ENCODE assay signal across 11 mouse cellular contexts in genomic region chr4:124984871-124985670, GRCm38 (mm10). TPM values are rescaled to one million over a fixed set of nuclear protein-coding genes. Genes with fewer than 3 reads are reported as not detected.
DNase-seq lines count a peak whose midpoint lies in the region; ATAC-seq and TF ChIP-seq lines count a peak whose summit lies in the region.
"Had no signal": no experiment of that assay in that cellular context is flagged by ENCODE, and none has a peak within 500 bp of the region (broad histone marks: within the 10 kb centered on the region; RNA-seq: fewer than 3 reads in every experiment).

No protein-coding gene starts in this region.

- H3K9ac ChIP-seq in kidney, postnatal 0 days (ENCODE audit: low read depth, low read length): 0 out of 2 replicates have a peak overlapping the region, but pooled peaks have one; percentile 8
- H3K9ac ChIP-seq in limb, embryonic 15.5 days: no peak overlapping the region
- H3K9ac ChIP-seq: liver, embryonic 13.5 days had no signal

- TF ChIP-seq CTCF in kidney, postnatal 0 days (IDR thresholded peaks at IDR 0.05; ENCODE audit: low read depth): no peak

- ATAC-seq in kidney, postnatal 0 days (replicated peaks; ENCODE audit: low FRiP score, low read depth): no peak; the same call in 1 of the 2 replicates
- no peak for ATAC-seq in limb, embryonic 15.5 days (ENCODE audit: insufficient number of reproducible peaks, low FRiP score, low TSS enrichment, low read depth)

- peak overlapping the region; percentile 62 for H3K4me2 ChIP-seq in kidney, postnatal 0 days (ENCODE audit: low read length)
- H3K4me2 ChIP-seq in limb, embryonic 15.5 days: 0 out of 2 replicates have a peak overlapping the region, but pooled peaks have one; percentile 7

- no peak overlapping the region for H3K27ac ChIP-seq in kidney, postnatal 0 days
- no peak overlapping the region for H3K27ac ChIP-seq in limb, embryonic 15.5 days
- H3K27ac ChIP-seq: liver, embryonic 13.5 days had no signal

- peaks cover 3% of the 10 kb centered on the region; the same call in 1 of the 2 replicates for H3K4me1 ChIP-seq in kidney, postnatal 0 days (replicated peaks; ENCODE audit: insufficient read depth, low read length)
- H3K4me1 ChIP-seq in limb, embryonic 15.5 days: peaks cover 27% of the 10 kb centered on the region

- H3K9me3 ChIP-seq in kidney, postnatal 0 days (replicated peaks; ENCODE audit: low read length): no peaks in the 10 kb centered on the region
- H3K9me3 ChIP-seq in limb, embryonic 15.5 days: no peaks in the 10 kb centered on the region
- H3K9me3 ChIP-seq: liver, embryonic 13.5 days had no signal

- peaks cover 22% of the 10 kb centered on the region; the same call in 1 of the 2 replicates for H3K27me3 ChIP-seq in kidney, postnatal 0 days (ENCODE audit: insufficient read depth, low read length)
- peaks cover 98% of the 10 kb centered on the region for H3K27me3 ChIP-seq in limb, embryonic 15.5 days

- WGBS in kidney, postnatal 0 days: 3% methylated on average over 18 of the region's 18 CpGs
- 6% methylated on average over 18 of the region's 18 CpGs for WGBS in limb, embryonic 15.5 days

- peak; percentile 31 to 36 for DNase-seq in frontal cortex, postnatal 36 days (ENCODE audit: low spot score in 2 of 2)
- no peak for DNase-seq in frontal cortex, postnatal 25 days (ENCODE audit: low spot score in 2 of 2)
- DNase-seq in kidney, postnatal 0 days (ENCODE audit: low spot score): peak; percentile 86
- DNase-seq in kidney, postnatal 14 days: no peak
- DNase-seq in NIH3T3 (ENCODE audit: low read depth): peak; percentile 75
- no peak for DNase-seq in Muller cell, postnatal 12 days (ENCODE audit: inconsistent ontology term)
- no peak for DNase-seq in adrenal gland, postnatal 10 days
- DNase-seq: gastrocnemius, postnatal 14 days; liver, embryonic 13.5 days; right cerebral cortex, postnatal 4 days had no signal

- 0 out of 2 replicates have a peak overlapping the region, but pooled peaks have one; percentile 2 for H3K4me3 ChIP-seq in kidney, postnatal 0 days (replicated peaks; ENCODE audit: low read depth, low read length)
- 0 out of 2 replicates have a peak overlapping the region, but pooled peaks have one; percentile 1 for H3K4me3 ChIP-seq in limb, embryonic 15.5 days

- H3K36me3 ChIP-seq in kidney, postnatal 0 days (ENCODE audit: insufficient read depth, low read length): no peaks in the 10 kb centered on the region
- H3K36me3 ChIP-seq in limb, embryonic 15.5 days: no peaks in the 10 kb centered on the region
- H3K36me3 ChIP-seq: liver, embryonic 13.5 days had no signal

RNA-seq across cellular contexts. Expression of gene Rspo1, which starts 1.2 kb away (rescaled TPM):
- 13.6 and 17.4 TPM in 2 replicates for polyA plus RNA-seq in kidney, postnatal 0 days (2015; fragmentation: Nextera tagmentation; extraction: Ambion mirVana)
- polyA plus RNA-seq in limb, embryonic 15.5 days (2015; fragmentation: Nextera tagmentation; extraction: Ambion mirVana): 1.7 and 2.4 TPM in 2 replicates
- 1 to 10 TPM; 5.2 to 6.0 TPM for total RNA-seq in adrenal gland, postnatal 10 days (2021)

RNA-seq across cellular contexts. Expression of gene Gnl2, which starts 31.3 kb away (rescaled TPM):
- polyA plus RNA-seq in kidney, postnatal 0 days (2015; fragmentation: Nextera tagmentation; extraction: Ambion mirVana): 63.7 and 66.1 TPM in 2 replicates
- polyA plus RNA-seq in limb, embryonic 15.5 days (2015; fragmentation: Nextera tagmentation; extraction: Ambion mirVana): 78.4 and 84.7 TPM in 2 replicates
- total RNA-seq in adrenal gland, postnatal 10 days (2021): 10 to 100 TPM; 51.9 to 55.5 TPM

RNA-seq across cellular contexts. Expression of gene Cdca8, which starts 46.0 kb away (rescaled TPM):
- polyA plus RNA-seq in kidney, postnatal 0 days (2015; fragmentation: Nextera tagmentation; extraction: Ambion mirVana): 42.8 and 53.9 TPM in 2 replicates
- polyA plus RNA-seq in limb, embryonic 15.5 days (2015; fragmentation: Nextera tagmentation; extraction: Ambion mirVana): 95.9 and 97.8 TPM in 2 replicates
- total RNA-seq in adrenal gland, postnatal 10 days (2021): 10 to 100 TPM; 18.6 to 19.2 TPM

RNA-seq across cellular contexts. Expression of gene 9930104L06Rik, which starts 48.2 kb away (rescaled TPM):
- polyA plus RNA-seq in kidney, postnatal 0 days (2015; fragmentation: Nextera tagmentation; extraction: Ambion mirVana): 7.4 and 8.3 TPM in 2 replicates
- polyA plus RNA-seq in limb, embryonic 15.5 days (2015; fragmentation: Nextera tagmentation; extraction: Ambion mirVana): 13.8 and 16.6 TPM in 2 replicates
- 10 to 100 TPM in 1 of 2 experiments, 1 to 10 TPM in 1; 9.6 to 11.1 TPM for total RNA-seq in adrenal gland, postnatal 10 days (2021)

Comparison
In these comparisons a context has a peak if more than half of its experiments do, and no peak if none do; other contexts are left out.
1. DNase-seq: peak in frontal cortex, postnatal 36 days (2 of 2), kidney, postnatal 0 days (single experiment) and NIH3T3 (single experiment); none in frontal cortex, postnatal 25 days (0 of 2), kidney, postnatal 14 days (single experiment), Muller cell, postnatal 12 days (single experiment) and adrenal gland, postnatal 10 days (single experiment).